Mouse (Mus musculus) adrenal gland, postnatal 36 days (tissue): ENCODE results near the gene Hdgf. TPM values are rescaled to one million over a fixed set of nuclear protein-coding genes. Genes with fewer than 3 reads are reported as not detected.

Source experiments
- DNase-seq, 2 experiments: peaks; one replicate each; pipeline ENCODE4 v3.0.0; 2021; ENCODE audit warnings: mixed read lengths in 1 of 2
- total RNA-seq, 2 experiments: library from RNA; stranded (reverse); gene quantifications; 2 replicates each; pipeline ENCODE4 v1.2.3; 2021

The Hdgf gene
- total RNA-seq, 2 experiments from 2014 or later, result 187 TPM

DNA sequence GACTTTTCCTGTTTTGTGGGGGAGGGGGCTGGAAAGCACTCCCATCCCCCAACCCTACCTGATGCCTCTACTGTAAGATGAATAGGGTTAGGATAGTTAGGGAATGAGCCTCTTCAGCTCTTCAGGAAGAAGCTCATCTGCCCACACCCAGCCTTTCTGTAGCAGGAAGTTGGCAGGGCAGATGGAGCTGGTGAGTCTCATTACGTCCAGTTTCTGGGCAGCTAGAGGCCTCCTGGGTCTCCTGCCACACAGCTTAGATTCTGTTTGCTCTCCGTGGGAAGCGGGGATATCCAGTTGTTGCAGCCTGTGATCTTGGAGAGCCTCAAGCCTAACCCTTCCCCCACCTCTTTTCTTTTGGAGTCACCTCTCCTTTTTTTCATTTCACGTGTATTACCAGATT lies 3.8 kb downstream of the Hdgf start:
- DNase-seq, result no peak

DNA sequence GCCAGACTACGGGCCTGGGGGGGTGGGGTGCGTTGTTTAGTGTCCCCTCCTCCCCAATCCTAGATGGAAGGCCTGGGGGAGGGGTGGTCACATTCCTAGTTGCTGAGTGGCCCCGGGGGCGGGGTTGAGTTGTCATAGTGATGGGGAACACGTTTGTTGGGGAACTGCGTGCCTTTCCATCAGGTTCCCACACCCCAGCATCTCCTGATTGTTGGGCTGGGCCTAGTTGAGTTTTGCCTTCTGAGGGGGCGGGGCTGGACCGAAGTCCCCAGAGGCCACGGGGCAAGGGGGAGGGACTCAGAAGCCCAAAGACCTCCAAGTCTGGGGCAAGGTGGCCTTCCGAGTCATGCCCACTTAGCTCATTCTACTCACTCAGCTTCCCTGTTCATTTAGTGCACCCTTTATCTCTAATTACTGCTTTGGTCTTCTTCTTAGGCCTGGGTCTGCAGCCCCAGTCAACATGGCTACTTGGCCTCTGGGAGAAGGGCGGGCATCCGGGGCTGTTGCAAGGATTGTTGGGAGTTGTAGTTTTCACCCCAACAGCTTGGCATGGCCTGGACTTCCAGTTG lies 4.5 kb downstream of the Hdgf start:
- peak; percentile 82 to 92 for DNase-seq

DNA sequence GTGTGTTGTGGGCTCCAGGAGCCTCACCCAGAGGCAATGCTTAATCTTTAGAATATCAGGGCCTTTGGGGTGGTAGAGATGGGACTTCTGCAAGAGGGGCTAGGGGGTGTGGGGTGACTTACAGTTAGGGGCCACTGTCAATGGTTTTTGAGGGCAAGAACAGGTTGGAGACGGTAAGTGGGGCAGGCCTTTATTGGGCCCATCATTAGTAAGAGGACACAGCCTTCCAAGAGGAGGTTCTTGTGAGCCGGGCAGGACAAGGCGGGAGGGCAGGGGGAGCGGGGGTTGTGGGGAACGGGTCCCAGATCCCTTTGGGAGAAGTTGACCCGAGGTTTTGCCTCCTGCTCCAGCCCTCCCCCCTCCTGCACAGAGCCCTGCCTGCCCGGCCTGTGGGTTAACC lies 7.4 kb downstream of the Hdgf start:
- DNase-seq, result no peak

DNA sequence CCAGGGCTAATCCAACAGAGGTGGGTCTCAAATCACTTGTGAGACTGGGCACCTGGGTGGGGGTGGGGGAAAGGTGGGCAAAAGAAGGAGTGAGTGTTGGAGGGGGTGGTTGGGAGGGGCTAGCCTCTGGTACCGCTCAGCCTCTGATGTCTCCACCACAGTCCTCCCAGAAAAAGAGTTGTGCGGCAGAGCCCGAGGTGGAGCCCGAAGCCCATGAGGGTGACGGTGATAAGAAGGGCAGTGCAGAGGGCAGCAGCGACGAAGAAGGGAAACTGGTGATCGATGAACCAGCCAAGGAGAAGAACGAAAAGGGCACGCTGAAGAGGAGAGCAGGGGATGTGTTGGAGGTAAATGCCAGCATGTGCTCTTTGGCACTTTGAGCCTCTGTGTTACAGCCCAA lies 7.8 kb downstream of the Hdgf start:
- DNase-seq, result no peak

DNA sequence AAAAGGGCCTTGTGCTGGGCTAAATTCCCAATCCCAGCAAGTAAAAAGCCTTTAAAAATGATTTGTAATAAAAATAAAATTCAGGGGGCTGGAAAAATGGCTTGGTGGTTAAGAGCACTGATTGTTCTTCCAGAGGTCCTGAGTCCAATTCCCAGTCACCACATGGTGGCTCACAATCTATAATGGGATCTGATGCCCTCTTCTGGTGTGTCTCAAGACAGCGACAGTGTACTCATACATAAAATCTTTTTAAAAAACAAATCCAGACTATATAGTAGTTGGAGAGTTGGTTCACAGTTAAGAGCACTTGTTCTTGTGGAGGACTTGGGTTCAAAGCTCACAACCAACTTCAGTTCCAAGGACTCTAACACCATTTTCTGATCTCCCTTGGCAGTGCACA lies 10.9 kb downstream of the Hdgf start:
- DNase-seq, result no peak

DNA sequence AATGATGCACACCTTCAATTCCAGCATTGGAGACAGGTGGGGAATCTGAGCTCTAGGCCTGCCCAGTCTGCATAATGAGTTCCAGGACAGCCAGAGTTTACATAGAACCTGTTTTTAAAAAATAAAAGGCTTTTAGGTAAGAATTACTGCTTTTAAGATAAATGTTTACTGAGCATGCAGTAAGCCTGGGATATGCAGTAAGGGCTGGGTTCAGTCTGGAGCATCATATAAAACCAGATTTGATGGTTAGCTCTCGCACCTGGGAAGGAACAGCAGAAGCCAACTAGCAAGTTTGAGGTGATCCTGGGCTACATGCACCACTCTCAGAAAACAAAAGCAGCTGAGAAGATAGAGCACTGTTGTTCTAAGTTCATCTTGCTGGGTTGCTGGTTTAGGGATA lies 12.4 kb downstream of the Hdgf start:
- no peak for DNase-seq

DNA sequence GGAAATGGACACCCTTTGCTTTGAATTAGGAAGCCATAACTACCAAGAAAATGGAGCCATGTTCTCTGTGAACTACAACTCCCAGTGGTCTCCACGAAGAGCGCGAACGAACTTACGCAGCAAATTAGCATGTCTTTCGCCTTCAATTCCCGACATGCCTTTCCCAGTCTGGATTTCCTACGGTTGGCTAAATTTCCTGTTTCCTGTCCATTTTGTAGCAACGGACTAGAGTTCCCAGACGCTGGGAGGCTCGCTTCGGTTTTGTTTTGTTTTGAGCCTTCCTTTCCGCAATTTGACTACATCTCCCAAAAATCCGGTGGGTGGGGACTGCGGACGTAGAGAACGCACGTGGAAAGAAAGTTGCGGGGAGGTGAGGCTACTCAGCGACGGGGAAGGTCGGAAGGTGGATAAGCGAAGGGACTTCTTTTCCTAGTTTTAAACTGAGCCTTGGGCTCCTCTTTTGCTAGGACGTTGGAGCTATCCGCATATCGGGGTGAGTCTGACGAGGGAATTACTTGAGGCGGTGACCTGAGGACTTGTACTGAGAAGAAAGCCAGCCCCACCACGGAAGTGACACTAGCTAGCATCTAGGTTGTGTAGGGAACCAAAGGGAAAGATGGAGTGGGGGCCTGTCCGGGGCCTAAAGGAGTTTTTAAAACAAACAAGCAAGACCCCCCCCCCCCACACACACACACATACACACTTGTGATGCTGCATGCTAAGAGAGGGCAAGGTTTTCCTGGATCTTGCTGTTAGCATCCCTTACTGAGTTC lies 13.4 kb downstream of the Hdgf start, which contains the start of gene Mrpl24:
Gene Mrpl24, plus strand, starts transcription at position 171 of the 773 bp plus-strand sequence.
- DNase-seq, result peak; percentile 73 to 81

DNA sequence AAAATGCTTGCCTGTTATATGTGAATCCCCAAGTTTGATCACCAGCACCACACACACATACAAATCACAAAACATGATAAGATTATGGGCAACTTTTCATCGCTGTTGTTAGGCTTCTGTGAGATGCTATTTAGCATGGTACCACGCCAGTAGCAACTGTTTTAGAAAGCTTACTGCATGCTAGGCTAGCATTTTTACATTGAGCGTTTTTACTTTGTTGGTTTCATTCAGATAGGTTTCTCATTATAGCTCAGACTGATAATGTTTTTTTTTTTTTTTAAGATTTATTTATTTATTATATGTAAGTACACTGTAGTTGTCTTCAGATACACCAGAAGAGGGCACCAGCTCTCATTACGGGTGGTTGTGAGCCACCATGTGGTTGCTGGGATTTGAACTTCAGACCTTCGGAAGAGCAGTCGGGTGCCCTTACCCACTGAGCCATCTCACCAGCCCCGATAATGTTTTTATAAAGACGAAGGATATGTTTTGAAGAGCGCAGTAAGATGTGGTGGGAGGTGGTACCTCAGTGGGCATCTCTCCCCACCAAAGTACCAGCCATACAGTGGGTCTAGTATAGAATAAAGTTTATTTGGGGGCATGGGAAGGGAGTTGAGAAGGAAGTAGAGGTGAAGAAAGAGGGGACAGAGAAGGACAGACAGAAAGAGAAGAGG lies 14.3 kb downstream of the Hdgf start:
- no peak for DNase-seq

DNA sequence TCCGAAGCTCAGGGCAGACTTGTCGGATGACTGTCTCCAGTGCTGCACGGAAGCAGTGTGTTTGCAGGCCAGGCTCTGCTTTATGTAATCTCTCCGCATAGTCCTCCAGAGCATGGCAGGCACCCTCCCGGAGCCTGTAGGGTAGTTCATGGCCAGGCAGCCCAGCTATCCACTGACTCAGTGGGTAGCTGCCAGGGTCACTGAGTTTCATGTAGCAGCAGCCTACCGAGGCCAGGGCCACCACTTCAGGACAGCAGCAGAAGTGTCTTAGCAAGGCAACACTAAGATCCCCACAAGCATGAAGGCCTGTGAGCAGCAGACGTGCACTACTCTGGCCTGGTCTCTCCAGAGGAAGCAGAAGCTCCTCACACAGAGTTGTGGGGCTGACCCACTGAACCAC lies 18.9 kb downstream of the Hdgf start:
- DNase-seq, result peak; percentile 54 to 65

DNA sequence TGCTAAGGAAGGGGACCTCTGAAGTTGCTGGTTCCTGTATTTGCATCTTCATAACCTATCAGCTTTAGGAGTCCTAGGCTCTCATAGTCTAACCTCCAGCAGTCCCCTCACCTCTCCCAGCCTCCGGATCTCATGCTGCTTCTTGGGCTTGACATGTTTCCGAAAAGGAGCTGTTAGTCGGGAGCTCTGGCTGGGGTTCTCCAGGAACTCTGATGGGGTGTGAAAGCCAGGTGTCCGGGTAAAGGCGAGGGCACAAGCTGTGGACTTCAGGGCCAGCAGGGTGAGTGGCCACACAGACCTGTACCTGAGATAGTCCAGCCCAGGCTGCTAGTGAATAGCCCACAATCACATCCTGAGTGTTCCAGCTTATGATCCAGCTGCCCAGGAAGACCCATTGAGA lies 21.3 kb downstream of the Hdgf start:
- no peak for DNase-seq

DNA sequence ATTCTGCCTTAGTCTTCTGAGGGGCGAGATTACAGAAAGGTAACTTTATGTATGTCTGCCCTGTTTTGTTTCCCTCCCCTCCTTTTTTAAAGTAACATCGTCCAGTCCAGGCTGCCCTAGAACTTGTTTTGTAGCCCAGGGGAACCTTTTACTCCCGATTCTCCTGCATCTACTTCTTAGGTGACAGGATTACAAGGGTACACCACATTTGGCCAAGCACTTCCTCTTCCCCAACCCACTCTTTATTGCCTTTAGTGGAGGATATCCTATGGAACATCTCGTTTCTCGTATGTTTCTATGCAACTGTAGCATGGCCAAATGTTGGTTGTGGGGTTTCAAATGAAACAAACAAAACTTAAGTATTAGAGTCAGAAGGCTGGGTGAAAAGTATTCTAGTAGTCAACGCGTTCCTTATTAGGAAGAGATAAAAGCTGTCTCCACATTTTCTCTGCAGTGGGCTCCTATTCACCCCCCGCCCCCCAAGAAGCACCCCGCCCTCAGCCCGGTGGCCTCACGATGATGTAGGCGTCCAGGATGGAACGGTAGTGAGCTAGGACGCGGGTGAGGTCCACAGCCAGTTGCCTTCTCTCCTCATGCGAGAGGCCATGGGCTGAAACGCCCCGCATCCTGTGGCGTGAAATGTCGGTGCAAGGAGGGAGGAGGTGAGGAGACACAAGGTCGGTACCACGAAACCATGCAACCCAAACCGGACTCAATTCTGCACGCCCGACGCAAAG lies 23.4 kb downstream of the Hdgf start:
- DNase-seq, result no peak

DNA sequence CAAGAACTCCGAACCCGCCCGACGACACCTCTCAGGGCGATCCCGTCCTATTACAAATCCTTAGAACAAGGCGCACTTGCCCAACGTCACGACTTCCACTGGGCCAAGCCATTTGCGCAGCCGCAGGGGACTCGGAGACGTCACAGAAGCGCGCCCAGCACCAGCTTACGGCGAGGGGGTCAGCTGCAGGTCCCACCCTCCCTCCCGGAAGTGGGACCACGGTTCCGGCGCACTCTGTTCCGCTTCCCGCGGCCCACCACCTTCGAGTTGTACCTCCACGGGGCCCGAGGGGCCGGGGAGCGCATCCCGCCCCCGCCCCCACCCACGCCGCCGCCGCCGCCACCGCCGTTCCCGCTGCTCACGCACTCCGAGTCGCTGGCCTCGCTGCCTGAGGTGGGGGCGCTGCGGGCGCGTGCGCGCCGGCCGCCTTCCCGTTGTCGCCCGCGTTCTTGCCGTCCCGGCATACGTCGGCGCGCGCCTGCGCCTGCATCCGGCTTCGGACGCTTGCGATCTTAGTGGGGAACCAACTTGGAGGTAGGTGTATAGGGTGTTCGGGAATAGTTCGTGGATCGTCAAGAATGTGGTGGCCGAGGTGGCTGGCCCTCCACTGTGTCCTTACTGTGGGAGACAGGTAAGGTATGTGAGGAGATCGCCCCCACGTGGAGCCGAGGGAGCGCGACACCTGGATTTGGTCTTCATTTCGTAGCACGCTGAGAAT lies 24.1 kb downstream of the Hdgf start, which contains the start of the genes Isg20l2 and Rrnad1:
Gene Isg20l2, plus strand, starts transcription at position 237 of the 718 bp plus-strand sequence.
Gene Rrnad1, minus strand, starts transcription at position 640 of the 718 bp plus-strand sequence.
- DNase-seq, result peak; percentile 97 to 99

DNA sequence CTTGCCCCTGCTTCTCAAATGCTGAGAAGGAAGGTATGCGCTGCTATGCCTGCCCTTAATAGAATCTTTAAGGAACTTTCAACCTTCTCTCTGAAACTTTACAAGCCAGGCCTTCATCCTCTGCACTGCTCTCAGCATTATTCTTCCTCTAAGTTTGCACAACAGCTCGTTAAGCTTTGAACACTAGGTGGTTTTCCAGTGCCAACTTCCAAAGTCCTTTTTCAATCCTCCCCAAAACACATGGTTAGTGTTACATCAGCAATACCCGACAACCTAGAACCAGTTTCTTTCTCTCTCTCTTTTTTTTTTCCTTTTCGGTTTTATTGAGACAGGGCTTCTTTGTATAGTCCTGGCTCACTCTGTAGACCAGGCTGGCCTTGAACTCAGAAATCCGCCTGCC lies 27.9 kb downstream of the Hdgf start:
- no peak for DNase-seq

DNA sequence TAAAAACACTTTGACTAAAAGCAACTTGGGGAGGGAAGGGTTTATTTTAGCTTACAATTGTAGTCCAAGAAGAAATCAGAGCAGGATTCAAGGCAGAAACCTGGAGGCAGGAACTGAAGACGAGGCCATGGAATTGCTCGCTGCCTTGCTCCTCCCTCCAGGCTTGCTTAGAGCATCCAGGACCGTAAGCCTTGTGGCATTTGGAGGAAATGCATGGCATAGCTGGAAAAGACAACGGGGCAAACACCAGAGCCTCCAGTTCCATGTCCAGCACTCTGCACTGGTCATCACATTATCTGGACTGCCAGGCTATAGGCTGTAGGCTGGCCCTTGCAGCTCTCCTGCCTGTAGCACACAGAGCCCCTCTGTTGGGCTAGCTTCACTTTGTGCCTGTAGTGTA lies 28.4 kb downstream of the Hdgf start:
- DNase-seq, result no peak

DNA sequence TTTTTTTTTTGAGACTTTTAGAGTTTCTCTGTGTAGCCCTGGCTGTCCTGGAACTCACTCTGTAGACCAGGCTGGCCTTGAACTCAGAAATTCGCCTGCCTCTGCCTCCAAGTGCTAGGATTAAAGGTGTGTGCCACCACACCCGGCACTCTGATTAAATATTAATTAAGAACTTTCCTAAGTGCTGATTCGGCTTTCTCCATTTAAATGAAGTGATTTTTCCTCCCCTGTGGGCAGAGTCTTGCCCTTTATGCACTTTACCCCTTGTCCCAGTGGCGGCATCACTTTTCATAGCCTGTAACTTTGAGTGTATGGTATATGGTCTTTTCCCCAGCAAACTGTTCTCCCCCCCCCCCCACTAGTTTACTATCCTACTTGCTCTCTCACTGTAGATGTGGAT lies 29.1 kb downstream of the Hdgf start:
- DNase-seq, result no peak

DNA sequence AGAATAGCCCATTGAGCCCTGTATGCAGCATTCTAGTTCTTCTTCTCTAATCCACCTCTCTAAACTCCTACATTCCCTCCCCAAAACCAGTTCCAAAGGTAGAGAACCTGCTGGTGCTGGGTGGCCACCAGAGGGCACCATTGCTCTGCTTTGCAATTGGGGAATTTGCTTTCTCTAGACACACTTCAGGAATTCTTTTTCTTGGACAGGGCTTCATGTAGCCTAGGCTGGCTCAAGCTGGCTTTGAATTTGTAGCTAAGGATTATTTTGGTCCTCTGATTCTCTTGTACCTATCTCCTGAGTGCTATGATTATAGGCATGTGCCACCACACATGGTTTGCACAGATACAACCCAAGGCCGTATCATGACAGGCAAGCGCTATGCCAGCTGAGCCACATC lies 29.7 kb downstream of the Hdgf start:
- peak; percentile 84 to 90 for DNase-seq

DNA sequence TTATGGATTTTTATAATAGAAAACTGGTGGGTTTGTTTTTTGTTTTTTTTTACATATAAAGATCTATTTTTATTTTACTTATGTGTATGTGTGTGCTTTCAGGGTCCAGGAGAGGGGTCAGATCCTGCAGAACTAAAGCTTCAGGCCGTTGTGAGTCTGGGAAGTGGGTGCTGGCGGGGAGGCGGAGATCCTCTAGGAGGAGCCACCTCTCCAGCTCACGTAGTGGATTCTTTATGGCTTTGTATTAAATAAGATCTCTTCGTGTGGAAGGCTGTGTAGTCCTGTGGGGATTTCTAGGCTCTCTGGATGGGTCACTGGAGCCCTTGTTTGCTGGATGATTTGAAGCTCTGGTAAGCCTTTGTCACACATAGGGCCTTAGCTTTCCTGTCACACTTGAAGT lies 34.5 kb downstream of the Hdgf start:
- DNase-seq, result no peak

DNA sequence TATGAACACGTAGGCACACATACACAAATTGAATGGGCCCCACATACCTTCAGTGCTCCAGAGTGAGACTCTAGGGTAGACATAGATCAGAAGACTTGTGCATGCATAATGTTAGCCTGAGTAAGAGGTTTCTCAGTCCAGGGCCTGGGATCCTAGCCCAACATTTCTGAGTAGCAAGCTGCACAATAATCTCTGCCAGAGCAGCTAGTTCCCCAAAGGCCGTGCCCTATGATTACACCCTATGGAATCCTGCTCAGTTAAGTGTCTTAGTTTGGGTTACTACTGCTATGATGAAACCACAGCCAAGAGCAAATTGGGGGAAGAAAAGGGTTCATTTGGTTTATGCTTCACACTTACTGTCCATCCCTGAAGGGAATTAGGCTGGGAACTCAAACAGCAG lies 36.4 kb downstream of the Hdgf start:
- no peak for DNase-seq

DNA sequence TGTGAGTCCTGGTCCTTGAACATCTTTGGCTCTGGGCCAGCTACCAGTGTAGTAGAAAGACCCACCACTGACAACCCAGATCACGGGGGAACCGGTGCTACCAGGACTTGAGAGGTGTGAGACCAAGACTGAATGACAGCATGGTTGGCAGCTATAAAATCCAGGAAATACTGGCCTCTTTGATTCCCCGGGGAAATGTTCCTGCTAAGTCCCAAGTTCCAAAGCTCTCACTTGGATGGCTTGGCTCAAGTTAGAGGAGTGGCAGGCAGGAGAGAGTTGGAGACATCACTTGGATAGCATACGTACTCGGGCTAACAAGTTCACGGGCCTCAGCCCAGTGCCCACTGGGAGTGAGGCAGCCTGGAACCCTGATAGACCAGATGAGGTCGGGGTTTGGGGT lies 37.5 kb downstream of the Hdgf start:
- DNase-seq, result no peak

DNA sequence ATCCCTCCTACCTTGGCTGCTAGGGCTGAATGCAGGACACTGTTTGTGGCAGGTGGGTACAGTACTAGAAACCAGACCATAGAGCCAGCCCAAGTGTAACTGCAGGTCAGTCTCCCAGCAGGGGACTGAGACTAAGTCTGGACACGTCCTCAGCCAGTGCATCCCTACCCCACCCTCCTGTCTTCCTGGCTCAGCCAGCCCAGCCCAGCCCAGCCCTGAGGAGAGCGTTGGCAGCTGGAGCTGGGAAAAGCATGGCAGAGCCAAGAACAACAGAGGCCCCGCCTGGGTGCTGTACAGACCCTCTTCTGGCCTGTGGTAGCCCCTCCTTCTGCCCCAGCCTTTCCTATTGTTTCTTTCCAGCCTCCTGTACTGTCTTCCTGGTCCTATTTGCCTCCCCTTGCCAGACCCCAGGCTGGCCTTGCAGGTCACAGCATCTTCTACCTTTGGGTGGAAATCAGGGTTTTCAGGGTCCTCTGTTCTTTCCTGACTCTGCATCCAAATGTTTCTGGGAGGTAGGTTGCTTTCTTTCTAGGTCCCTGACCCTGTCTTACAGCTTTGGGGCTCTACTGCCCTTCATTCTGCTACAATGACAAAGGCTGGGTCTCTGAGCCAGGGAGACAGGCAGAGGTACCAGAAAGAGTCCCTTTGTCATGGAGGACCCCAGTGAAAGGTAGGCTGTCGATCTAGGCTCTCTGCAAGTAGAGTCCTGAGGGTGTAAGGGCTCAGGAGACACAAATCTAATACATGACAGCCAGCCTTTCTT lies 38.9 kb downstream of the Hdgf start:
- DNase-seq, result no peak
